Mouse (Mus musculus) CH12.LX (cell line): ENCODE data around the gene Olfr1030.

ENCODE experiments used
- CHD2 ChIP-seq: IDR thresholded peaks from 2 replicates; pipeline ENCODE4 v1.6.1; 2011; ENCODE audit warnings: low read length, improper control_type of control experiment
- CTCF ChIP-seq, 2 experiments: IDR thresholded peaks in 1 of 2; conservative IDR thresholded peaks in 1 of 2; 2 replicates each; pipeline ENCODE4 v1.5.1; 2011 to 2012; ENCODE audit warnings: low read depth in 2 of 2, low read length in 2 of 2, improper control_type of control experiment in 1 of 2, inconsistent platforms in 1 of 2, mild to moderate bottlenecking in 1 of 2, moderate library complexity in 1 of 2
- EP300 ChIP-seq: IDR thresholded peaks from 2 replicates; pipeline ENCODE4 v1.6.1; 2011; ENCODE audit warnings: low read length, improper control_type of control experiment
- JUND ChIP-seq: conservative IDR thresholded peaks from 2 replicates; pipeline ENCODE4 v1.6.1; 2011; ENCODE audit warnings: low read depth, low read length, improper control_type of control experiment
- KAT2A ChIP-seq: IDR thresholded peaks from 2 replicates; pipeline ENCODE4 v1.6.1; 2012; ENCODE audit warnings: low read length, improper control_type of control experiment, inconsistent platforms; ENCODE audit not compliant: insufficient replicate concordance
- MAX ChIP-seq: IDR thresholded peaks from 2 replicates; pipeline ENCODE4 v1.6.1; 2011; ENCODE audit warnings: low read length, improper control_type of control experiment
- MXI1 ChIP-seq: IDR thresholded peaks from 2 replicates; pipeline ENCODE4 v1.6.1; 2011; ENCODE audit warnings: mild to moderate bottlenecking, low read depth, low read length, improper control_type of control experiment
- POLR2A ChIP-seq: IDR thresholded peaks from 2 replicates; pipeline ENCODE4 v1.6.1; 2011; ENCODE audit warnings: low read depth, mild to moderate bottlenecking, improper control_type of control experiment, low read length
- RAD21 ChIP-seq: IDR thresholded peaks from 2 replicates; pipeline ENCODE4 v1.6.1; 2011; ENCODE audit warnings: low read depth, mild to moderate bottlenecking, low read length, improper control_type of control experiment, moderate library complexity
- SMC3 ChIP-seq: IDR thresholded peaks from 2 replicates; pipeline ENCODE4 v1.6.1; 2011; ENCODE audit warnings: low read depth, low read length, improper control_type of control experiment
- UBTF ChIP-seq: IDR thresholded peaks from 2 replicates; pipeline ENCODE4 v1.6.1; 2012; ENCODE audit warnings: low read depth, mild to moderate bottlenecking, inconsistent platforms, low read length, improper control_type of control experiment, moderate library complexity
- USF1 ChIP-seq: IDR thresholded peaks from 2 replicates; pipeline ENCODE4 v1.6.1; 2014; ENCODE audit warnings: low read depth, mild to moderate bottlenecking, inconsistent platforms, low read length, improper control_type of control experiment
- ZC3H11A ChIP-seq: IDR thresholded peaks from 2 replicates; pipeline ENCODE4 v1.6.1; 2012; ENCODE audit warnings: low read depth, mild to moderate bottlenecking, inconsistent platforms, low read length, improper control_type of control experiment
- ZKSCAN1 ChIP-seq: IDR thresholded peaks from 2 replicates; pipeline ENCODE4 v1.6.1; 2012; ENCODE audit warnings: low read depth, inconsistent platforms, low read length, improper control_type of control experiment, borderline replicate concordance

DNA sequence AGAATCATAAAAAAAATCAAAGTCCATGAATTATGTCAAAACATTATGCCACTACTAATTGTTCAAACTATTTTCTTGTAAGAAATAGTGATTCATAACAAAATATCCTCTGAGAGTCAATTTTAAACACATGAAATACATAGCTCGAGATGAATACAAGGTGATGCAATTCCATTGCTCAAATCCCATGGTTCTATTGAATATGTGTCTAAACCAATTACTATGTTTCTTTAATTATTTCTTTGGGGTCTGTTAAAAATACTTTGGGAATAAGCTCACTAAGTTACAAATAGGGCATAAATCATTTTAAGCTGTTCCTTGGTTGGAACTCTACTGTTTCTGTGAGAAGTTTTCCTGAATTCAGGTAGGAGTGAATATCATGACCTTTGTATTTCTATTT lies at the start of gene Olfr1030:
- TF ChIP-seq CTCF (conservative IDR thresholded peaks at IDR 0.05 in 1 of 2, IDR thresholded peaks at IDR 0.05 in 1 of 2; ENCODE audit: low read depth in 2 of 2, low read length in 2 of 2): no peak
- TF ChIP-seq POLR2A: no peak
- no peak for TF ChIP-seq MAX
- no peak for TF ChIP-seq UBTF
- TF ChIP-seq KAT2A: no peak
- no peak for TF ChIP-seq EP300
- TF ChIP-seq RAD21: no peak
- no peak for TF ChIP-seq SMC3
- no peak for TF ChIP-seq CHD2
- TF ChIP-seq MXI1: no peak
- TF ChIP-seq USF1: no peak
- no peak for TF ChIP-seq ZKSCAN1
- TF ChIP-seq ZC3H11A: no peak
- no peak for TF ChIP-seq JUND
